Mouse (Mus musculus) colon, adult 2 months (tissue): ENCODE measurements around the gene Ybx3. TPM values are rescaled to one million over a fixed set of nuclear protein-coding genes. Genes with fewer than 3 reads are reported as not detected.

Experiments
- polyA plus RNA-seq: library from polyadenylated mRNA; depleted of rRNA; stranded (reverse); fragments of >200 nt; gene quantifications from 2 replicates; pipeline ENCODE4 v1.2.3, GENCODE M21; 2012; rRNA removed

The Ybx3 gene
- 274 and 301 TPM in 2 replicates for polyA plus RNA-seq

GRCm38 (mm10) chr6:131388040-131389021 is at the start of gene Ybx3:
Gene Ybx3 (minus strand): TSS chr6:131388476.

GRCm38 (mm10) chr6:131353352-131353919 is 34.8 kb downstream of the Ybx3 start, which contains the start of gene Styk1:
Gene Styk1 (minus strand): TSS chr6:131353597.

Other genes with a start within 250 kb of the Ybx3 start
- gene Klra2, start 141.1 kb downstream of the Ybx3 start, polyA plus RNA-seq: 0.08 TPM in 1 of 2 replicates, not detected in the other
- gene Magohb, start 95.2 kb downstream of the Ybx3 start, polyA plus RNA-seq: 0.27 and 0.81 TPM in 2 replicates
- 38.2 and 46.8 TPM in 2 replicates for gene Styk1, start 34.9 kb downstream of the Ybx3 start, polyA plus RNA-seq
- not detected in 2 replicates for gene 5430401F13Rik, start 97.9 kb upstream of the Ybx3 start, polyA plus RNA-seq
- gene Gm6619, start 97.9 kb upstream of the Ybx3 start, polyA plus RNA-seq: not detected in 2 replicates
- not detected in 2 replicates for gene Tas2r130, start 242.4 kb upstream of the Ybx3 start, polyA plus RNA-seq